Mouse (Mus musculus) limb, embryonic 11.5 days (tissue): ENCODE results near the gene Cavin4. TPM values are rescaled to one million over a fixed set of nuclear protein-coding genes. Genes with fewer than 3 reads are reported as not detected.

Source experiments
- ATAC-seq: fragments of 200-750 bp; cut with Nextera tagmentation; 2 replicates; pipeline ENCODE4 v1.8.0; 2017; ENCODE audit warnings: low read depth; ENCODE audit not compliant: insufficient number of reproducible peaks, low FRiP score, low TSS enrichment
- DNase-seq: peaks from one replicate; pipeline ENCODE4 v3.0.0-alpha.2; 2015; ENCODE audit warnings: low spot score
- H3K27ac ChIP-seq: fragments of 300-500 bp; sonication (generic); replicated peaks from 2 replicates; pipeline ENCODE4 v1.5.1; 2014; ENCODE audit warnings: low read depth, mild to moderate bottlenecking, low read length
- H3K27me3 ChIP-seq: fragments of 300-500 bp; sonication (generic); 2 replicates; pipeline ENCODE4 v1.6.1; 2014; ENCODE audit warnings: mild to moderate bottlenecking, low read length, mixed read lengths; ENCODE audit not compliant: control insufficient read depth, insufficient read depth
- H3K36me3 ChIP-seq: fragments of 300-500 bp; sonication (generic); 2 replicates; pipeline ENCODE4 v1.6.1; 2014; ENCODE audit warnings: mild to moderate bottlenecking, low read length, moderate library complexity, mixed read lengths; ENCODE audit not compliant: control insufficient read depth, insufficient read depth
- H3K4me1 ChIP-seq: fragments of 300-500 bp; sonication (generic); 2 replicates; pipeline ENCODE4 v1.6.1; 2014; ENCODE audit warnings: low read length, mixed read lengths; ENCODE audit not compliant: control insufficient read depth, insufficient read depth
- H3K4me2 ChIP-seq: fragments of 300-500 bp; sonication (generic); 2 replicates; pipeline ENCODE4 v1.6.1; 2014; ENCODE audit warnings: low read depth, mild to moderate bottlenecking, moderate library complexity; ENCODE audit not compliant: severe bottlenecking
- H3K4me3 ChIP-seq: fragments of 300-500 bp; sonication (generic); 2 replicates; pipeline ENCODE4 v1.5.1; 2014; ENCODE audit warnings: low read depth, low read length
- H3K9ac ChIP-seq: fragments of 300-500 bp; sonication (generic); 2 replicates; pipeline ENCODE4 v1.6.1; 2014; ENCODE audit warnings: mild to moderate bottlenecking, low read length
- H3K9me3 ChIP-seq: fragments of 300-500 bp; sonication (generic); 2 replicates; pipeline ENCODE4 v1.6.1; 2016; ENCODE audit warnings: low read length; ENCODE audit not compliant: control insufficient read depth
- WGBS: fragments of 180-500 bp; shearing (Covaris S2); extraction: QIAGEN DNeasy Blood & Tissue Kit; methylation state at CpG from one replicate; pipeline ENCODE4 v1.1.7; 2014; 5-methylcytosine and 5-hydroxymethylcytosine counted together
- polyA plus RNA-seq: library from polyadenylated mRNA; unstranded; fragments of >200 nt; fragmentation: Nextera tagmentation; extraction: Ambion mirVana; gene quantifications from 2 replicates; pipeline ENCODE4 v1.2.1, GENCODE M21; 2014

Gene Cavin4
- polyA plus RNA-seq, 1 experiment from 2014 or later, result 1.7 TPM

GRCm38 (mm10) chr4:48716817-48717216, 53.5 kb downstream of the Cavin4 start:
- H3K9me3 ChIP-seq, result no peaks in the 10 kb centered on the region
- DNase-seq, result no peak
- 44% methylated on average over 4 of the region's 4 CpGs for WGBS
- H3K27ac ChIP-seq, result no peak overlapping the region
- no peak overlapping the region for H3K9ac ChIP-seq
- H3K4me2 ChIP-seq, result no peak overlapping the region
- no peak overlapping the region for H3K4me3 ChIP-seq
- no peaks in the 10 kb centered on the region for H3K27me3 ChIP-seq
- no peaks in the 10 kb centered on the region for H3K36me3 ChIP-seq
- no peaks in the 10 kb centered on the region for H3K4me1 ChIP-seq
- ATAC-seq, result no peak

Other genes starting within 250 kb of the Cavin4 start
- gene Tex10, start 190.1 kb upstream of the Cavin4 start, polyA plus RNA-seq, result 91.9 and 95.6 TPM in 2 replicates
- 39.5 and 43.3 TPM in 2 replicates for gene Msantd3, start 123.6 kb upstream of the Cavin4 start, polyA plus RNA-seq
- 128 TPM in 2 replicates for gene Tmeff1, start 78.3 kb upstream of the Cavin4 start, polyA plus RNA-seq